Mouse (Mus musculus) ES-Bruce4 (cell line): ENCODE measurements around the gene Auts2. TPM values are rescaled to one million over a fixed set of nuclear protein-coding genes. Genes with fewer than 3 reads are reported as not detected.

Experiments
- H3K27ac ChIP-seq: 2 replicates; pipeline ENCODE4 v1.5.1; 2012; ENCODE audit warnings: low read length, inconsistent platforms; ENCODE audit not compliant: insufficient read depth
- H3K27me3 ChIP-seq: 2 replicates; pipeline ENCODE4 v1.6.1; 2012; ENCODE audit warnings: mild to moderate bottlenecking, low read length, inconsistent platforms; ENCODE audit not compliant: control insufficient read depth, poor library complexity, insufficient read depth, severe bottlenecking
- H3K36me3 ChIP-seq: 2 replicates; pipeline ENCODE4 v1.6.1; 2012; ENCODE audit warnings: inconsistent platforms, mild to moderate bottlenecking, low read length, moderate library complexity; ENCODE audit not compliant: control insufficient read depth, poor library complexity, insufficient read depth, severe bottlenecking
- H3K4me1 ChIP-seq: one replicate; pipeline ENCODE4 v1.8.1; 2011; ENCODE audit warnings: low read length; ENCODE audit not compliant: control insufficient read depth, insufficient read depth
- H3K4me3 ChIP-seq: 2 replicates; pipeline ENCODE4 v1.5.1; 2011; ENCODE audit warnings: low read depth, mild to moderate bottlenecking, low read length
- H3K9ac ChIP-seq: 2 replicates; pipeline ENCODE4 v1.6.1; 2012; ENCODE audit warnings: low read depth, mild to moderate bottlenecking, inconsistent platforms; ENCODE audit not compliant: poor library complexity, severe bottlenecking
- H3K9me3 ChIP-seq: replicated peaks from 2 replicates; pipeline ENCODE4 v1.6.1; 2012; ENCODE audit warnings: mild to moderate bottlenecking, low read length, inconsistent platforms; ENCODE audit not compliant: control insufficient read depth, poor library complexity, insufficient read depth, severe bottlenecking
- CTCF ChIP-seq: IDR thresholded peaks from one replicate; pipeline ENCODE4 v1.8.1; 2011; ENCODE audit warnings: low read depth, low read length
- EP300 ChIP-seq: IDR thresholded peaks from 2 replicates; pipeline ENCODE4 v1.6.1; 2011; ENCODE audit warnings: low read depth, low read length; ENCODE audit not compliant: insufficient read depth
- POLR2A ChIP-seq: IDR thresholded peaks from one replicate; pipeline ENCODE4 v1.8.1; 2011; ENCODE audit warnings: low read length; ENCODE audit not compliant: insufficient read depth
- polyA plus RNA-seq: library from polyadenylated mRNA; stranded (reverse); fragments of >200 nt; gene quantifications from 2 replicates; pipeline ENCODE4 v1.2.4, GENCODE M21; 2011; ENCODE audit warnings: low read depth; ENCODE audit not compliant: missing spikeins, insufficient read depth, insufficient read length

The Auts2 gene
- polyA plus RNA-seq, 1 experiment, result 23.4 TPM

GRCm38 (mm10) chr5:132074724-132075374 is 468.3 kb downstream of the Auts2 start:
- Histone ChIP-seq H3K27me3 (no peaks in the 10 kb centered on the region), H3K27ac (no peak overlapping the region), H3K4me1 (no peaks in the 10 kb centered on the region), H3K9me3 (no peaks in the 10 kb centered on the region; the same call in 1 of the 2 replicates), H3K9ac (no peak overlapping the region), H3K36me3 (no peaks in the 10 kb centered on the region), H3K4me3 (no peak overlapping the region)
- TF ChIP-seq POLR2A (no peak), CTCF (no peak), EP300 (no peak)

GRCm38 (mm10) chr5:132074360-132074723 is 468.8 kb downstream of the Auts2 start:
- H3K9me3 ChIP-seq, result no peaks in the 10 kb centered on the region; the same call in 1 of the 2 replicates
- no peak overlapping the region for H3K9ac ChIP-seq
- TF ChIP-seq POLR2A, result no peak
- no peak for TF ChIP-seq CTCF
- TF ChIP-seq EP300, result no peak
- H3K27me3 ChIP-seq, result no peaks in the 10 kb centered on the region
- H3K27ac ChIP-seq, result no peak overlapping the region
- H3K4me1 ChIP-seq, result no peaks in the 10 kb centered on the region
- H3K4me3 ChIP-seq, result no peak overlapping the region
- H3K36me3 ChIP-seq, result no peaks in the 10 kb centered on the region

- no peaks in the 10 kb centered on the region for H3K4me1 ChIP-seq
These were observed 469.3 kb downstream of the Auts2 start for GRCm38 (mm10) chr5:132073677-132074359.

GRCm38 (mm10) chr5:132072356-132072755 is 470.8 kb downstream of the Auts2 start:
- Histone ChIP-seq H3K4me1 (no peaks in the 10 kb centered on the region), H3K4me3 (no peak overlapping the region), H3K9me3 (no peaks in the 10 kb centered on the region; the same call in 1 of the 2 replicates), H3K36me3 (no peaks in the 10 kb centered on the region), H3K9ac (no peak overlapping the region), H3K27ac (no peak overlapping the region), H3K27me3 (no peaks in the 10 kb centered on the region)
- TF ChIP-seq CTCF, result no peak
- TF ChIP-seq POLR2A, result no peak

More at GRCm38 (mm10) chr5:132073677-132074359, 469.3 kb downstream of the Auts2 start:
- TF ChIP-seq CTCF (no peak), POLR2A (no peak), EP300 (no peak)
- no peaks in the 10 kb centered on the region; the same call in 1 of the 2 replicates for H3K9me3 ChIP-seq
- H3K27me3 ChIP-seq, result no peaks in the 10 kb centered on the region
- H3K27ac ChIP-seq, result no peak overlapping the region
- no peak overlapping the region for H3K4me3 ChIP-seq
- H3K9ac ChIP-seq, result no peak overlapping the region
- H3K36me3 ChIP-seq, result no peaks in the 10 kb centered on the region

GRCm38 (mm10) chr5:132067750-132068739 is 475.1 kb downstream of the Auts2 start:
- Histone ChIP-seq H3K9ac (no peak overlapping the region), H3K4me3 (no peak overlapping the region), H3K27ac (no peak overlapping the region), H3K4me1 (no peaks in the 10 kb centered on the region), H3K27me3 (no peaks in the 10 kb centered on the region), H3K9me3 (no peaks in the 10 kb centered on the region; the same call in 1 of the 2 replicates), H3K36me3 (no peaks in the 10 kb centered on the region)
- TF ChIP-seq POLR2A, result no peak
- TF ChIP-seq CTCF, result no peak
- no peak for TF ChIP-seq EP300
